Mouse (Mus musculus) lung, postnatal 10 days (tissue): ENCODE measurements around the gene Glt28d2.
A peak's percentile ranks its signal among the peaks of the same experiment; 100 is the strongest.
"Not testable (repeated sequence)": the region's sequence is repeated elsewhere in the genome, so short reads cannot be mapped to it uniquely, and the experiment has no call there.

ENCODE experiments used
- DNase-seq: peaks from one replicate; pipeline ENCODE4 v3.0.0; 2021

Gene Glt28d2

GRCm38 (mm10) chr3:85887239-85887827 is at the start of gene Glt28d2, which contains the start of gene Gm37240:
Glt28d2 (minus strand) TSS chr3:85887516.
Gm37240 (minus strand) TSS chr3:85887518.
- peak; percentile 90 for DNase-seq

DNA sequence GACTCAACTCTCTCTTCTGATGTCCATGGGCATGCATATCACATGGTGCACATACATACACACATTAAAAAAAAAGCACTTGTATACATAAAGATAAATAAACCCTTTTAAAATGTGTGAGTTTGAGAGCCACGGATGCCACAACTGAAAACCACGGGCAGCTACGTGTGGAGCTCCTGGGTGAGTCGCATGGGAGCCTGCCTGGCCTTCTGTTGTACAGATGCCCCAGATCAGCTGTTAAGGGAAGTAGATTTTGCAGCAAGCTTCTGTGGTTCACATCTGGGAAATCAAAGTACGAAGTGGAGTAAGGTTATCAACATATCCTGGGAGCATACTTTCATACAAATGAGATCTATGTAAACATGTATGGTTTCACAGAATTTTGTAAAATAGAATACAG is 46.3 kb upstream of the Glt28d2 start:
- DNase-seq = no peak

DNA sequence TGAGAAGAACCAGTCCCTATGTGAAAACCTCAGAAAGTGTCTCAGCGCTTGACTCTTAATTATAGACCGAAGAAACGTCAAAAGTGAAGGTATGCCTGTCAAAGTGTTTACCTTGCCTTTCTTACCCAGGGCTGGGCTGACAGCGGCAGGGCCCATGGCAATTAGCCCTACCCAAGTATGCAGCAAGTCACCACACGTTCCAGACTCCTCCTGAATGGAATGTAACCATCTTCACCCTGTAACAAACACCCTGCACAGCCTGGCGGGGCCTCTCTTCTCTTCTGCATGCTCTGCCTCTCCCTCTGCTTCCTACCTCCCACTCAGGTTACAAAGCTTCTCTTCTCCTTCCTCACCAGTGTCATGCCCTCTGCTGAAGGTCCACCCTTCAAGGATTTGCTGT is 44.5 kb upstream of the Glt28d2 start:
- DNase-seq = no peak

DNA sequence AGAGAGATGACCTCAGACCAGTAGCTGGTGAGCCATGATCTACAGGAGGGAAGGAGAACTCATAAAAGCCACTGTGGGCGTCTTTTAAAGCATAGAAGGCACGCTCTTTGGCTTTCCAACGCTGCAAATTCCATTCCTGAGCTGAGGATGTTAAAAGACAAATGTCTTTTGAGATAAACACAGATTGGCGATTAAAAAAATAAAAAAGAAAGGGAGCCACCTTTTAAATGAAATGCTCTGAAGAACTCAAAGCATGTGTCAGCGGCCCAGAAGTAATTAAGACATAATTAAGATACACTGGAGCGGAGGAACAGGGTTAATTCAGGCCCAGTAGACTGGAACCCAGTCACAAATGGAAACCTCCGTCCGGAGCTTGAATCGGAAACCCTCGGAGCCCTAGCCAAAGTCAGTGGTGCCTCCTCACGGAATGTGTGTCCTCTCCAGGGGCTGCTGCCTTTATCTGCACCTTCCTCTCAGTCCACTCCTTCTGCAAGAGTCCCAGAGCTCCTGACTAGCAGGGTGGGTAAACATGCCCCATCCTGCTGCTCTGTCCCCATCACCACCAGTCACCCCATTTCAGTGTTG is 43.4 kb upstream of the Glt28d2 start:
- DNase-seq = no peak

GRCm38 (mm10) chr3:85929711-85930110 is 42.4 kb upstream of the Glt28d2 start:
- no peak for DNase-seq

DNA sequence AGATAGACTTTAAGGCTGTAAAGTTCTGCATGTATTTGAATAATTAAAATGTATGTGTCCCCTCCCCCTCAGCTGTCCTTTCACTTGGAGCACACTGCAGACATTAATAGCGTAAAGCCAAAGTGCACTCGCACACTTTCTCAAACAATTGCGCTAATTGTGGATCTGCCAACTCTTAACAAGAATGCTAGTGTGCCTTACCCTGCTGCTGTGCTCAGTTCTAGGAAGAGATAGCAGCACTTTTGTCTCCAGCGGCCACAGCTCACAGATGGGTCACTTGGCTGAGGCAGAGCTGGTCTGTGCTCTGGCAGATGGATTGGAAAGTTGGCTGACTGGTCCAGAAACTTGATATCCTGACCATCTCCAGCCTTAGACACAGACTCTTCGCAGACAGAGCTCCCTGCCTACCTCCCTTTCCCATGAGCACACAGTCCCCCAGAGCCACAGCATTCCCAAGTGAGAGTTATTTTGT is 40.9 kb upstream of the Glt28d2 start:
- no peak for DNase-seq

- no peak for DNase-seq
Measured at GRCm38 (mm10) chr3:85927296-85927695, 40.0 kb upstream of the Glt28d2 start.

GRCm38 (mm10) chr3:85923954-85924945 is 36.9 kb upstream of the Glt28d2 start:
- peak; percentile 89 for DNase-seq

DNA sequence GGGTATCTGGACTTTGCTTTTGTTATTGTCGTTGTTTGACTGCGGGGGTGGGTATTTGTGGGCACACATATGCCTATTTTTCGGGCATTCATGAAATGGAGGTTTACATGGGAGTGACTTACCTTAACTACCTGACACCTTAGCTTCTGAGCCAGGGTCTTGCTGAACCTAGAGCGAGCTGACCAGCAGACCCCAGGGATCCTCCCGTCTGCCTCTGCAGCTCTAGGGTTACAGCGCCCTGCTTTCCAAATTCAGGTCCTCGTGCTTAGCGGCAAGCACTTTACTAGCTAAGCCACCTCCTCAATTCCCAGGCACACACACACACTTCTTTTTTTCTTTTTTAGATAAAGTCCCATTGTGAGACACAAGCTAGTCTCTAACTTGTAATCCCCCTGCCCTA is 36.0 kb upstream of the Glt28d2 start:
- DNase-seq = no peak

GRCm38 (mm10) chr3:85922331-85922730 is 35.0 kb upstream of the Glt28d2 start:
- DNase-seq = peak; percentile 80

GRCm38 (mm10) chr3:85920671-85921070 is 33.4 kb upstream of the Glt28d2 start:
- DNase-seq = not testable (repeated sequence)

GRCm38 (mm10) chr3:85917600-85917999 is 30.3 kb upstream of the Glt28d2 start:
- peak; percentile 39 for DNase-seq

DNA sequence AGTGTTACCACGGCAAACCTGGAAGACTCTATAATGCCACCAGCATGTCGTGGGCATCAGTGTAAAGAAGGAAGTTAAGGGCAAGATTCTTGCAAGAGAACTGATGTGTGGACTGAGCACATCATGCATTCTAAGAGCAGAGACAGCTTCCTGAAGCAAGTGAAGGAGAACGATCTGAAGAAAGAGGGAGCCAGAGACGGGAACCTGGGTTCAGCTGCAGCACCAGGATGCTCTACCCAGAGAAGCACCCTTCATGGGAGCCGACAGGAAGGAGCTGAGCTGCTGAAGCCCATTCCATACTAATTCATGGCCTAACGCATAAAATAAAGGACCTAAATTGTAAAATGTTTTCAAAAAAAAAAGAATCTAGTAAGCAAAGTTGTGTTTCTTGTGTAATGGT is 27.5 kb upstream of the Glt28d2 start:
- no peak for DNase-seq

DNA sequence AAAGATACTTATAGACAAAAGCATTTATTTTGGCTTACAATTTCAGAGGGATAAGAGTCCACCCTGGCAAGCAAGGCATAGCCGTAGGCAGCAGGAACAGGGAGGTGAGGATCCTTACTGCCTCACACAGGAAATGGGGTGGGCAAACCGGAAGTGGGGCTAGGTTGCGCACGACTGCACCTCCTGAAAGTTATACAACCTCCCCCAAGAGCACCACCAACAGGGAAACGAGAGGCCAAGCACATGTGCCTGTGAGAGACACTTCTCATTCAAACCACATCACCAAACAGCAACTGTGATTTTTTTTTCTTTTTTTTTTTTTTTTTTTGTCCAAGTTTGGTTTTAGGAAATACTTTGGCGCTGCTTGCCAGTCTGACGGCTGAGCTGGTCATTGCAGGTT is 19.8 kb upstream of the Glt28d2 start:
- no peak for DNase-seq

DNA sequence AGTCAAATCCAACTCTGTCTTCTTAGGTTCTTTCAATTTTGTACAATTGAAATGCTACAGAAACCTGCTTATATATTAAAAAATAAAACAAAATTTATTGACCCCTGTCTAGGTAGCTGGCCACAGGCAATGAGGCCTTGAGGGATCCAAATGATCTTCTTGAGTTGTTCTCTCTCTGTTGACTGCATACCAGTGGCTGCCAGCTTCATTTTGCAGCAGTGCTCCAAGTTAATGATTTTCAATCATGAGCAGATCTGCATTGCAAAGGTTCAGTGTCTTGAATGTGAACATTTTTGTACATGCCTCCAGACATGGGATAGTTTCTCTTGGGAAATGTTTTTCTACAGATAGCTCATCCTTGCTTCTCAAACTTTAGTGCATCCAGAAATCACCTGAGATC is 17.1 kb upstream of the Glt28d2 start:
- DNase-seq = no peak

GRCm38 (mm10) chr3:85895020-85895419 is 7.7 kb upstream of the Glt28d2 start:
- no peak for DNase-seq

DNA sequence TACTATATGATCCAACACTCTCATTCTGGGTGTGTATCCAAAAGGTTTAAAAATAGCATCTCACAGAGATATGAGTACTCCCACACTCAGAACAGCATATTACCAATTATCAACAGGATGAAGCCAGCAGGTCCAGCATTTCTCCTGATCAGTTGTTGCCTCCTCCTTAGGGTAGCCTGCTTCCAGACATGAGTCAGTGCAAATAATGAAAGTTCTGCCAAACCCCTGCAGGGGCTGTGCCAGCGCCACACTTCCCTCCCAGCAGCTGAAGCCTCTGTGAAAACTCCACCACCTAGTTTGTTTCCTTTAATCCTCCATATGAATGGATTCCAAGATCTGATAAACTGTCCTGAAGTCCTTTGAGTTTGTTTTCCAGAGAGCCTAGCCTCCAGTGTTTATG is 4.3 kb upstream of the Glt28d2 start:
- DNase-seq = no peak

GRCm38 (mm10) chr3:85888221-85888671 is 930 bp upstream of the Glt28d2 start:
- peak; percentile 61 for DNase-seq

GRCm38 (mm10) chr3:85886636-85887238 is 579 bp downstream of the Glt28d2 start:
- peak; percentile 28 for DNase-seq

- no peak for DNase-seq
Measured at GRCm38 (mm10) chr3:85885906-85886305, 1.4 kb downstream of the Glt28d2 start.

DNA sequence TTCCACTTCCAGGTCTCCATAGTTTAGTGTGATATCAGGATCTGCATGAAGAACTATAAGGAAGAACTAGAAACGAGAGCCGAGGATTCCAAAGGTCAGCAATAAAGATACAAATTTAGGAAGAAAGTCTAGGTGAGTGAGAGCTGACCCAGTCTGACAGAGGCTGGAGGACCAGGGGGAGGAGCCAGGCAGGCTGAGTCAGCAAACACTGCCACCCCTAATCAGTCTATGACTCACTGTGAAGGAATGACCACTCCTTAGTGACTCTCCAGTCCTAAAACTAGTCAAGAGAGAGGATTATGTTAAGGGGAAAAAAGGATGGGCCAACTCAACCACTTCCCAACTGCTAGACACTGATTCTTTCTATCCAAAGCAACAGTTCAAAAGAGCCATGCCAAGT is 6.6 kb downstream of the Glt28d2 start:
- DNase-seq = peak; percentile 64

GRCm38 (mm10) chr3:85880068-85880467 is 7.2 kb downstream of the Glt28d2 start:
- no peak for DNase-seq

DNA sequence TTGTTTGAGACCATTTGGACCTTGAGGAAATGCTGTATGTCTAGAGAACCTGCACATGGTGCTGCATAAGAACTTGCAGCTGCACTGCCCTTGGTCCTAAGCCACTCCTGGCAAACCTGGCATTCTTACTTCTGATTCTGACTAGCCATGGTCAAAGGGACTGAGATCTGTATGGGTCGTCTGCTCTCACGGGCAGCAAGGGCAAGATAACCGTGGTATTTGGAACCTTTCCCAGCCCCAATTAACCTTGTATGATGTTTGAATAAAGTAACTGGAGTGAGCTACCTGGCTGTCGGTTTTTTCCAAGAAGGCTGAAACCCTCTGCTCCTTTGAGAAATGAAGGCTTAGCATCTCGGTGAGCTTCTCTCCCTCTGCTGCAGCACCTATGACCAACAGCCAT is 8.4 kb downstream of the Glt28d2 start:
- peak; percentile 18 for DNase-seq
